Mouse (Mus musculus) neutrophil, adult 5-6 weeks (primary cell): ENCODE data around the gene Sox5. TPM values are rescaled to one million over a fixed set of nuclear protein-coding genes. Genes with fewer than 3 reads are reported as not detected.

Source experiments
- ATAC-seq: fragments of 151-379, 151-347 bp; 2 replicates; pipeline ENCODE4 v1.8.0; 2017; ENCODE audit warnings: mild to moderate bottlenecking, moderate TSS enrichment; ENCODE audit not compliant: insufficient number of reproducible peaks, poor library complexity, low FRiP score, severe bottlenecking; ENCODE audit errors: extremely low read depth
- total RNA-seq: library from RNA; stranded (forward); fragments of 200-1000 nt; gene quantifications from 2 replicates; pipeline ENCODE4 v1.2.3, GENCODE M21; 2017

The Sox5 gene
- total RNA-seq, 1 experiment from 2014 or later, result 0.70 TPM

DNA sequence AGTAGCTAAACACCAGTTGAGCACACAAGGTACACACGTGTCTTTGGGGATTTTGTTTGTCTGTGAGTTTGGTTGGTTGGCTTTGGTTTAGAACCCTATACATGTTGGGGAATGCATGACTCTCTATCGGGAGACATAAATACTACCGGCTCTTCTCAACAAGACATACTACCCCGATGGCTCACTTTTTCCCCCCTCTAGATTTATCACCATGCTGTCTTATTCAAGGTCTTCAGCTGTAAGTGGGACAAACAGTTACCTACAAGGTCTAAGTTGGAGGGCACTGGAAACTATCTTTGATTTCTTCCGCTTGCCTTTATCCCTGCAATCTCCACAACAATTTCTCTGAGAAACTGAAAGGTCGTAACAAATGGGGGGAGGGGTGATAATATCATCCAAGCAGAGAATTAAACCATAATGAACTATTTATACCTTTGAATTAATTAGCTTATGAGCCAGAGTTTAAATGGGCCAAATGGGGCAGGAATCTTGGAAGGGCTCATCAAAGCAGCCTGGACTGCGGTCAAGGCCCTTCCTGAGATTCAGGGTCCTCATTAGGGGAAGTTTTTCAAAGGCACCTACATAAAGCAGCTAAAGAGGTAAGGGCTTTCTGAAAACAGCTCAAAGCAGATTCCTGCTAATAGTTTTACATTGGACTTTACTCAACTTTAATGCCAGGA, 4.3 kb downstream of the Sox5 start:
- no peak for ATAC-seq

DNA sequence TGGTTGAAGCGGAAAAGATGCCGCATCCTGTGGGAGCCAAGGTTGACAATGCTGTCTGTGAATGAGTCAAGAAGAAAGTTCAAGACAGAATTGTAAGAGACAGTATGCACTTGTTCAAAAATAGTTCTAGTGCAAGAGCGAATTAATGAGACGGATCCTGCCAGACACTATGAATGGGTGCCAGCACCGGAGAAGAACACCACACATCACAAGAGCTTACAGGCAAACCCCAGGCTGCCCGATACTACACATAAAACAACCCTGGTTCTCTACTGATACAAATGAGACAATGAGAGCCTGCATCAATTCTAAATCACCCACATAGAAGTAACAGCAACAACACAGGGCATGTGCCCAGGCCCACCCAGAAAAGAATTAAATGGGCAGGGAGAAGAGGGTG, 8.0 kb downstream of the Sox5 start:
- ATAC-seq, result no peak

DNA sequence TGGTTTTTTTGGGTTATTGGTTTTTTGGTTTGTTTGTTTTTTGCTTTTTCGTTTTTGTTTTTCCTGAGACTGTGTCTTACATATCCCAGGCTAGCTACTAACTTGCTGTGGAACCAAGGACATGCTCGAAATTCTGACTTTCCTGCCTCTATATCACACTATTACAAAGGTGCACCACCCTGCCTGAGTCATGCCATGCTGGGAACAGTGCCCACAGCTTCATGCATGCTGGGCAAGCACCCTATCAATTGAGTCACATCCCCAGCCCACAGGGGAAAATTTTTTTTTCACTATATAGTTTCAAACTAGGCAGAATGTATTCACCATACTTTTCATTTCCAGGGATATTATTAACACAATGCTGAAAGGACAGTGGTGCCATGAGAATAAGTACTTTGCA, 8.8 kb downstream of the Sox5 start:
- no peak for ATAC-seq

DNA sequence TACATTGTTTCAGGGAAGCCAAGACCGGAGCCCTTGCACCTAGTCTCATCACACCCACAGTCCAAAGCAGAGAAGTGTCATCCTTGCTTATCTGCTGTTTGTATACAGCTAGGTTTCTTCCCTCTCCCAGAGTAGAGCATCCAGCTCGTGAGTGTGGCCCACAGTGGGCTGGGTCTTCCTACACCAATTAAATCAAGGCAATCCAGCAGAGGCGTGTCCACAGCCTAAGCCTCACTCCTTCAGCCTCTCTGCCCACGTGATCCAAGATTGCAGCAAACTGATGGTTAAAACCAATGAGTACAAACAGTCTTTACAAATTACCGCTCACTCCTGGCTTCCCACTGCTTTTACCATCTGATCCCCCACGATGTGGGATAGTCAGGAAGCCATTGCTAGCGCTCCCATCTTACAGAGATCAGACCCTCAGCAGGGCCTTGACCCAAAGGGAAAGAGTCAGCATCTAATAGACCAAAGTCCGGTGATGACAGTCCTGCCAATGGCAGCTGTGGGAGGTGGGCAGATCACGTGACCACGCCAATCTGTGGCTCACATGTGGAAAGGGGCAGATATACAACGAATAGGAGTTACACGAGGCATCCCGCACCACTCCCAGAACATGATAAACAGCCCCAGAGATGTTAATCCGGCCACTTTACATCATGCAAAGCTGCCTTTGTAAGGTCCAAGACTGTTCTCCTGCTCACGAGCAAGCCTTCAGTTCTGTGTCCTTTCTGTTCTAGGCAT, 9.4 kb downstream of the Sox5 start:
- ATAC-seq, result no peak

DNA sequence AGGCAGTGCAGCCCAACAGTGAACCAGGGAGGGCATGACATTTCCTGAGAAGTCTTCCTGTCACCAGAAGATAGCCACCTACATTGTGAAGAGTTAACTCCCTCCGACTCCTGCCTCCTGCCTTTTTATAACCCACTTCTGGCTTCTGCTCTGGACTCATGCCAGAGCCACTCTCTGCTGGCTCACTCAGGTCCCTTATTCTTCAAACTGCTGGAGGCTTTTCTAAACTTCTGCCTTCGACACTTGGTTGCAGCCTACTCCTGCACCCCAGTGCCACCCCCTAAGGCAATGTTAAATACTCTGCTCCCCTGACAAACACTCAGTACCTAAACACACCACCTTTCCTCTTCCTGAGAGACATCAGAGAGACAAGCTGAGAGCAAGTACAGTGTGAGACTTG, 12.7 kb downstream of the Sox5 start:
- no peak for ATAC-seq

DNA sequence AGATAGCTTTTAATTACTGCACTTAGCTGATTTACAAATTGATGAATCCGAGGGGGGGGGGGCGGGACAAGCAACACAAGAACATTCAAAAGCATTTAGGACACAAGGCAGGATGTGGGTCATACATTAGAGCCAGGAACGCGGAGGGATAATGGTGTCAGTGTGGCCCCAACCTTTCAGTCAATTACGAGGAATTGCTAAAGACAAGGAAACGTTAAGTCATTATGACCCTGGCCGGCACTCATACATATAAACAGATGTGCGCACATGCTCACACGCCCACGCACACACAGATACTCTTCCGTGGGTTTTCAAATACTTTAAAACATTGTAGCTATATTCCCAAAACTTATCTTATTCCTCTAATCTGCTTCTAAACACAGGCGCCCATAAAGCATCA, 19.9 kb downstream of the Sox5 start:
- no peak for ATAC-seq

DNA sequence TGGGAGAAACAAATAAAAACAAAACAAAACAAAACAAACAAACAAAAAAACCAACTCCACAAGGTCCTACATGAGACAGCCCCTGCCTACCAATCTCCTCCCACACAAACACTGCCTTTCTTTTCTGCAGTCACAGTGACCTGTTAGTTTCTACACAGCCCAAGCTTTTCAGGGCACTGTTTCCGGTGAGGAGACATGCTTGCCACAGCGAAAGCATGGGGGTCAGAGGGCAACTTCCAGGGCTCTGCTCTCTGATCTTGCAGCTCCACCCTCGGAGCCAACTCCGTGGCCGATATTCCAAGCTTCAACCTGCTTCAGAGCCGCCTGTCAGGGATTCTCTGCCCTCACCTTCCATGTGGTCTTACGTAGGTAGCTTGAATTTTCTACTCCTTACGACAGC, 22.6 kb downstream of the Sox5 start:
- no peak for ATAC-seq

DNA sequence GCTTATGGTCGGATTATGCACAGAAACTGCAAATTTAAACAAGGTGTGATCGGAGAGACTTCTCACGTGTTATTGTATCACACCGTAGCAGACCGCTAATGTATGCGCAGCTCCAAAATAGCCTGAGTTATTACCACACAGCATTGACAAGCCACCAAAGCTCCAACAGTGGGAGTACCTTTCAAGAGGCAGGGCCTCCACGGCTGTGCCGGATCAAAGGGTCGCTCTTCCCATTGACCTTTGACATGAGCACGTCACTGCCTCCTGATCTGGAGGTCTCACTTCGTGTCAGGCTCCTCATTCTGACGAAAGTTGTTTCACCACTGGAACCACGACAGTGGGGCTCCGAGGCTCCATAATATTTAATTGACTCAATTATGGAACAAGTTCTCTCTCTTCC, 24.4 kb downstream of the Sox5 start:
- ATAC-seq, result no peak

DNA sequence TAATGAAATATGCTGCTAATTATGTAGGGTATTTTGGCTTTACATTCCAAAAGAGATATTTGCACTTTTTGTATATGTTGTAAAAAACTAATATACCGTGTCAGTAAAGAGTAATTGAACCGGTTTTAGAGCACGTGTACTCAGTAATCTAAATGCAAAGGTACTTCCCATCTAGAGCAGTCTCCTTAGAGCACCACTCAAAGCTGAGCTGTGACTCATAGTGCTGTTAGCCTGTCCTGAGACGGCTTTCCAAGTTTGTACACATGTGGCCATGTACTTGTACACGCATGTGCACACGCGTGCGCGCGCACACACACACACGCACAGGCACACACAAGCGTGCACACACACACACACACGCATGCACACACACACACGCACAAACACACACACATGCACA, 25.3 kb downstream of the Sox5 start:
- no peak for ATAC-seq

DNA sequence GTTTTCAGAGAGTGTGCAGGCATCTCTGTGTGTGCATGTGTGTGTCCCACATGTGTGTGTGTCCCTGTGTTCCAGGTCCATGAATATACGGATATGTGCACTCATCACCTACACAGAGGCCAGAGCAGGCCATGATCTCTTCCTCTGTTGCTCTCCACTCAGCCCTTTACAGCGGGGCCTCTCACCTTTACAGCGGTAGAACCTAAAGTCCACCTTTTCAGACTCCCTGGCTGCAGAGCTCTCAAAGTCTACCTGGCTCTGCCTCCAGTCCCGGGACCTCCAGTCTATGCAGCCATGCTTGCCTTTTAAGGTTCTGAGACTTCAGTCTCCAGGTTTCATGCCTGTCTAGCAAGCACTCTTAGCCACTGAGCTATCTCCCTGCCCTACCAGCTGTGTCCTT, 26.5 kb downstream of the Sox5 start:
- no peak for ATAC-seq

DNA sequence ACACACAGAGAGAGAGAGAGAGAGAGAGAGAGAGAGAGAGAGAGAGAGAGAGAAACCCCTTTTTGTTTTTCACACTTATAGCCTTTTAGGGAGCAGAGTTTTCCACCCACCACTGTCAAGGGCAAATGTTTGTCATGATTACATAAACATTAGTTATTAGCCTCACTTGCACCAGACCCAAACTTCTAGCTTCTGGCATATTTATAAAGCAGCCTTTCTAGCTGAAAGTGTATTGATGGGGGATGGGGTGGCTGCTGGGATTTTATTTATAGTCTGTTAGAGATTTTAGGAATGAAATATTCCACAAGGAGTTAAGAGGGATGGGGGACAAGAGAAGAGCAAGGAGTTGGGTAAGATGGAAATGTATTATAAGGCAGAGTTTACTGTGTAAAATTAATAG, 27.4 kb downstream of the Sox5 start:
- no peak for ATAC-seq

DNA sequence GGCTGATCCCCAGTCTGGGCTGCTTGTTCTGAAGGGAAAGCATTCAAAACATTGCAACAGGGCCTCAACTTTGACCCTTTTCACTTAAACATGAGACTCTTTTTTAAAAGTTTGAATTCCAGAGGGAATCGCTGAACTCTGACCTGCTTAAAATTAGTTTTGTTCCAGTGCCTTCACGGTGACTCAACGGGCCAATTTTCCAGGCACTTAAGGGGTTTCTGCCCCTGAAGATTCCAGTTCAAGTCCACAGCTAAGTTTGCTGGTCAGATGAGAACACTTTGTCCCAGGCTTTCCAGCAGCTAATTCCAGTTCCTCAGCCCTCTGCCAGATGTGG, 27.8 kb downstream of the Sox5 start:
- ATAC-seq, result no peak

DNA sequence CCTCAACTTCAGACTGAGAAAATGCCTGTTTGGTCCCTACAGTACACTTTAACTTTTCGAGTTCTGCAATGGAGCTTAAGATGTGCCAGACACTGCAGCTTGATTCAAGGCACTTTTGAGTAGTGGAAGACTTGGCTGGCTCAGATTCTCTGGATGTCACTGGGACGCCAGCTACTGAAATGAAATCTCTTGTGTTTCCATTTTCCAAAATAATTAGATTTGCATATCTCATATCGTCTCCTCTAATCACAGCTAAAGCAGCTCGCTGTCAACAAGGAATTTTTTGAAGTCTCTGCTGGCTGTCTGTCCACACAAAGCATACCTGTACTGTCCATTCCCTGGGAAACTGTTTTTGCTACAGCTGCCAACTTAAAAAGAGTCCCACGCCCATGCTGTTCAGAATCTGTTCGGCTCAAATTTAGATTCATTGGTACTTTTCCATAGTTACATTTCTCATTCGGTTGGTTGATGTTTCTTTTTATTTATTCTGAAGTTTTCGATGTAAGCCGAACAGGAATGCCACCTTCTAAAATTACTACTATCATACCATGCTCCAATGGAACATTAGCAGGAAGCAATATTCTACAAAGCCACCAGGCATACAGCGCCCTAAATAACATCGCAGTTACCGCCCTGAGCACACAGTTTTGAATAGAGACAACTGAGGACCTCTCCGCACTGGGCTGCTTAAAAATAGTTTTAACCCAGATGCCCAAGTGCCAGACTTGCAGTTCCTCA, 28.4 kb downstream of the Sox5 start:
- no peak for ATAC-seq

DNA sequence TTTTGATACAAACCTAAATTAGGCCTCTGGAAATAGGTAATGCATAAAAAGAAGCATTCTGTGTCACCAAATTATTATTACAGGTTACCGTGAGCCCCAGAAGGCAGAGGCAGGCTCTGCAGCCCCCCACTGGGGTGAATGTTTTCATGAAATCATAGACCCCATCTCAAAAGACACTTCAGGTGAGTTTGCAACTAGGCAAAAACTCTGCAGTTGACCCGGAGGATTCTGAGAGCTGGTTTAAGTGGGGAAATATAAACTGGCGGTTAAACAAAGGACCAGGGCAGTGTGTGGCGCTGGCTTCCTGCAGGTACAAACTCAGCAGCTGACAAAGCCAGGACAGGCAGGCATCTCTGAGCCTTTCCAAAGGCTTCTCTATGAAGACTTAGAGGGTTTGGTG, 30.2 kb downstream of the Sox5 start:
- no peak for ATAC-seq

DNA sequence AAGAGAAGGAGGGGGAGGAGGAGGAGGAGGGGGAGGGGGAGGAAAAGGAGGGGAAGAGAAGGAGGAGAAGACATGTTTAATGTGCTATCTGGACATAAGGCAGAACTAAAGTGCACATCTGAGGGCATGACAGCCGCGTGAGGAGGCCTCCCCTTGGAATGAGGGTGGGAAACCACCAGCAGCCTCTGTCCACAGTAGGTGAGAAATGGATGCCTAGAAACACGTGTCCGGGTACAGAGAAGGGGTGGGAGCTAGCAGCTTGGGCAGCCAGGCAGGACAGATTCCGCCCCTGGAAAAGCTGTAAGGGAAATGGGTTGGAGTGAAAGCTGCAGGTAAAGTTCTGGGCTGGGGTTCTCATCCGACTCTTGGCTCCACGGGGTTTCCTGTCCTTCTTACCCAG, 31.6 kb downstream of the Sox5 start:
- ATAC-seq, result no peak

DNA sequence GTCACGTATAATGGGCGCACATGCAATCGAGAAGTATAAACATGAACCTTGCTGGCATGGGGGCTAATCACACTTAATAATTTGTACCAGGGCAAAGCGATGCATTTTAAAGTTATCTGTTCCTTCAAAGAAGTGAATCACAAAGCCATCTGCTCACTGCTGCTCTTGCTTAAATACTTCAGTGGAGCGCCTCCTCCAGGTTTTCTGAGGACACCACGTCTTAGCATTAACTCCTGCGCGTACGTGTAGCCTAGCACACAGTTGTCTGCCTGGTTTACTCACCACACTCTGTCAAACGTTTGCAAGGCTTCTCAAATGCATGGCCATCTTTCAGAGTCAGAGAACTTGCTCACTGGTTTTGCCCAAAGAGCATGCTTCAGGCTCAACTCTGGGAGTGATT, 35.3 kb downstream of the Sox5 start:
- no peak for ATAC-seq

DNA sequence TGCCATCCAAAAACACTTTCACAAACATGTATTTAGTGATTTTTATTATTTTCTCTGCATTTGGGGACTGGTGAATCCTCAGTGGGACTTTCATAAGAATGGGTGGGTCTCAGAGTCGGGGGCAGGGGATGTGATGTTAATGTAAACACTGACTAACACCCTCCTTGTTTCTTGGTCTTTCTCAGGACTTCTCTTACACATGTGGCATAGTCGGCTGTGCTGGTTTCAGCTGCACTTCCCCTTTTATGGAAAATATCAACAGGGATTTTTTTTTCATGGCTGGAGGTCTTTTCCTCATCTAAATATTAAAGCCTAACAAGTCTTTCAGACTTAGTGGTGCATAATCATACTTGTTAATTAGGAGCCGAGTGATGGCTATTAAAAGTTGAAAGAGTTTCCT, 39.2 kb downstream of the Sox5 start:
- no peak for ATAC-seq

DNA sequence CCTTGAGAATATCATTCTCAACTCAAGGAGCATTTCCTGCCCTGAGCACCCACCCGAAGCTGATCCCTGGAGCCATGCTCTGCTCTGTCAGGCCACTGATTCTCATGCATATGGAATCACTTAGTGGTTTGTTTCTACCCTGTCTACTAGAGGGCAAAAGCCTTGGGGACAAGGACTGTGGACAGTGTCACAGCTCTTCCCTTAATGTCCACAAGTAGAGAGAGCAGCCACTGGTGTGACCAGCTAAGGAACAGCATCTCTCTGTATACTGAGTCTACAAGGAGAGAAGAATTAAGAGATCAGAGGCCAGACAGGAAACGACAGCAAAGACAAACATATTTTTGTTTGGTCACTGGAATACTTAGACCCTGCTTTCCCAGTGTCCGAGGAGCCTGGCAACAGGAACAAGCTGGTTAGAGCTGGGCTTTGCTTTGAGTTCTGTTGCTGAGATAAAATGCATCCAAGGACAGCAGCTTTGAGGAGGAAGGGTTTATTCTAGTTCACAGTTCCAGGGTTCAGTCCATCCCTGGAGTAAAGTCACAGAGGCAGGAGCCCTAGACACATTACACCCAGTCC, 40.6 kb downstream of the Sox5 start:
- 0 out of 2 replicates have a peak, but pooled peaks have one; percentile 3 for ATAC-seq

DNA sequence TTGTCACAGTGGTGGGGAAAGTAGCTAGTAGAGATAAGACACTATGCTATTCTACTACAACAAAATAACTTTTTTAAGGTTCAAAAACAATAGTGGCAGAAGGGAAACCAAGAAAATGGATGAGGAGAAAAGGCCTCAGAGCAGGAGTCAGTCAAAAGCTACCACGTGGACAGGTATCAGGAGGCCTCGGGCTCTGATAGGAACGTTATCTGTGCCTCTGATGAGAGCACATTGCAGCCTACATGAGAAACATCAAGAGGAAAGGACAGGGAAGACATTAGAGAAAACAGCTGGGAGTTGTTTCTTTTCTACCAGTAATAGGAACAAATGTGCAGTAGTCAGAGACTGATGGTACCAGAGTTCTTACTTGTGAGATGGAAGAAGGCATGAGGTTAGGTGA, 41.4 kb downstream of the Sox5 start:
- no peak for ATAC-seq

DNA sequence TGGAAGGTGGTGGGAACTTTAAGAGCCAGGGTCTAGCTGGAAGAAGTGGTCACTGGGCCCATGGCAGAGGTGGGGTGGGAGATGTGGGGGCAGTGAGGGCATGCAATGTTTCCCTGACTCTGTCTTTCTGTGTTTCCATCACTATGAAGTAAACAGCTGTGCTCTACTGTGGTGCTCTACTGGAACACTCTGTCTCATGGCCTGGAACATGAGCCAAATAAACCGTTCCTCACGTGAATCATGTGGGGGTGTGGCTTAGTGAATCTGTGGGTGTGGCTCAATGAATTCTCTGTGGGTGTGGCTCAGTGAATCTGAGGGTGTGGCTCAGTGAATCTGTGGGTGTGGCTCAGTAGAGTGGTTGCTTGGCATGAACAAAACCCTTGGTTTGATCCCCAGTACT, 42.0 kb downstream of the Sox5 start:
- no peak for ATAC-seq
